Mouse (Mus musculus): ENCODE data around the gene Unc80. TPM values are rescaled to one million over a fixed set of nuclear protein-coding genes. Genes with fewer than 3 reads are reported as not detected.

Unc80 gene
- polyA plus RNA-seq (2016; fragmentation: Nextera tagmentation; extraction: Ambion mirVana), result 0.70 and 1.0 TPM in 2 replicates

DNA sequence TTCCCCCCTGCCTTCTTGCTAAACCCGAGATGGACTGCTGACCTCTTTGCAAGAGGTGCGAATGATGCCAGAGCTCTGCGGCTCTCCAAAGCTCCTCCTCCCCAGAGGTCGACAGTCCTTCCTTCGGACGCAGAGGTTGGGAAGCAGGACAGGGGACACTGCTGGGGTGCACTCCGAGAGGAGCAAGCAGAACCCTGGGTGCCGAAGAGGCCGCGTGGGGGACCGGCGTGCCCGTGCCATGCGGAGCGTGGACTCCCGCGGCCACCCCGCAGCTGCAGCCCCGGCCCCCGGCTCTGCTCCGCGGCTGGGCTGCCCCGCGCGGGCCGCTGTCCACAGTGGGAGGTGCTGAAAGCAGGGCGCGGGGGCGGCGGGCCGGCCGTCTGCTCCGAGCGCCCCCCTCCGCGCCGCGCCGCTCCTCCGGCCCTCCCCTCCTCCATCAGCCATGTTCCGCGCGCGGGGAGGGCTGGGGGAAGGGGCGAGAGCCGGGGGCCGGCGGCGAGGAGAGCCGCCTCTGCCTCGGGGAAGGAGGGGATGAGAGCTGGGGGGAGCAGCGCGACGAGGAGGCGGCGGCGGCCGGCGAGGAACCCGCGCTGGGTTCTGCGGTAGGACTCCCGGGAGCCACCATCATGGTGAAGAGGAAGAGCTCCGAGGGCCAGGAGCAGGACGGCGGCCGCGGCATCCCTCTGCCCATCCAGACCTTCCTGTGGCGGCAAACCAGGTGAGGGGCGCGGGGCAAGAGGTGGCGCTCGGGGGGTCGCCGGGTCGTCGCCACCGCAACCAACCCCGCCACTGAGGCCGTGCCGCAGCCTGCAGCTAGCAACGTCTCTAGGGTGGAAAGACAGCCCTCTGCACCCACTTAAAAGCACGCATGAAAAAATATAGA, at the start of gene Unc80:
Unc80 (plus strand) TSS at position 547 of the 883 bp plus-strand sequence.
- Histone ChIP-seq H3K36me3 (replicated peaks) (no peaks in the 10 kb centered on the region), H3K27me3 (no peaks in the 10 kb centered on the region), H3K4me2 (peak within 1 kb of the TSS; percentile 88), H3K4me1 (peaks cover 9% of the 10 kb centered on the region), H3K9ac (peak within 1 kb of the TSS; percentile 73), H3K27ac (peak within 1 kb of the TSS; percentile 31; the same call in 1 of the 2 replicates), H3K4me3 (replicated peaks) (peak within 1 kb of the TSS; percentile 72), H3K9me3 (no peaks in the 10 kb centered on the region)
- ATAC-seq (ENCODE audit: low FRiP score), result peak; percentile 96
- under 1% methylated on average over 54 of the region's 83 CpGs for whole genome bisulfite sequencing

DNA sequence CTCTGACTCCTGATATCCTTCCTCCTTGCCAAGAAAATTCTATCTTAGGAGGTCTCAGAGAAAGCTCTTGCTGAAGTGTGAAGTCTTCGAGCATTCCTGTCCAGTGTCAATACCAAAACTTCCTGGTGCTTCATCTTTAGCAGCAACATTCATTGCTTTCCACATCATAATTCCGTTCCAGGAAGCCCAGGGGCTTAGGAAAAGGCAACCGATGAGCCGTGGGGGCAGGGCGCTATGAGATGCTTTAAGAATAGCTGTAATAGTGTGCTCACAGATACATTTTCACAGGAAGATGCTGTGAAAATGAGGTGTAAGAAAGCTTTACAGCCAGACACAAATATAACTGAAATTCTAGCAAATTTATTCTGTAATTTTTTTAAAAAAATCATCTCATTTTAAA, 42.1 kb upstream of the Unc80 start:
- ATAC-seq (ENCODE audit: low FRiP score), result no peak
- H3K4me2 ChIP-seq, result no peak overlapping the region
- H3K36me3 ChIP-seq (replicated peaks), result peaks cover 59% of the 10 kb centered on the region
- 88% methylated on average over 5 of the region's 5 CpGs for WGBS
- H3K4me3 ChIP-seq (replicated peaks), result no peak overlapping the region
- no peak overlapping the region for H3K9ac ChIP-seq
- no peak overlapping the region for H3K27ac ChIP-seq
- no peaks in the 10 kb centered on the region for H3K27me3 ChIP-seq
- H3K4me1 ChIP-seq, result no peaks in the 10 kb centered on the region
- H3K9me3 ChIP-seq, result no peaks in the 10 kb centered on the region

- no peak for ATAC-seq (ENCODE audit: low FRiP score)
- Histone ChIP-seq H3K27ac (no peak overlapping the region), H3K4me1 (no peaks in the 10 kb centered on the region), H3K9ac (no peak overlapping the region), H3K27me3 (no peaks in the 10 kb centered on the region), H3K4me3 (replicated peaks) (no peak overlapping the region), H3K36me3 (replicated peaks) (peaks cover 37% of the 10 kb centered on the region), H3K4me2 (no peak overlapping the region), H3K9me3 (no peaks in the 10 kb centered on the region)
Measured at GRCm38 (mm10) chr1:66430962-66431361, 37.2 kb upstream of the Unc80 start.

DNA sequence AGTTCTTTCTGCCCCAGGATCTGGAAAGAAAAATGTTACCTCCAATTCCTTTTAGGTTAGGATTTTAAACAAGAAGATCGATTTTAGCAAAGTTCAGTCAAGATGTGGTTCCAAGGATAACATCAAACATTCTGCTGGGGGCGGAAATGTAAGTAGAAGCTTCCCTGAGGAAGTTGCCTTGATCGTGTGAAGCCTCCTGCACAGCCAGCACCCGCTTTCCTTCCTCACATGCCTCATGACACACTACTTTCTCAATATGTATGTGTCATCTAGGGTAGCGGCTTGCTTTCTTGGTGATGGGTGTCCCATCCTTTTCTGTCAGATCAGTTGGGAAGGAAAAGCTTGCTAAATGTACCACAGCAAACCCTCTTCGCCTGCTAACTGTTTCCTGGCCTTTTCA, 36.7 kb upstream of the Unc80 start:
- no peak overlapping the region for H3K4me2 ChIP-seq
- ATAC-seq (ENCODE audit: low FRiP score), result no peak
- H3K9me3 ChIP-seq, result no peaks in the 10 kb centered on the region
- H3K27ac ChIP-seq, result no peak overlapping the region
- WGBS, result 90% methylated on average over 6 of the region's 6 CpGs
- no peak overlapping the region for H3K4me3 ChIP-seq (replicated peaks)
- peaks cover 37% of the 10 kb centered on the region for H3K36me3 ChIP-seq (replicated peaks)
- H3K4me1 ChIP-seq, result no peaks in the 10 kb centered on the region
- no peak overlapping the region for H3K9ac ChIP-seq
- H3K27me3 ChIP-seq, result no peaks in the 10 kb centered on the region

GRCm38 (mm10) chr1:66438069-66438468, 30.1 kb upstream of the Unc80 start:
- Histone ChIP-seq H3K4me2 (no peak overlapping the region), H3K4me3 (replicated peaks) (no peak overlapping the region), H3K9ac (no peak overlapping the region), H3K36me3 (replicated peaks) (peaks cover 46% of the 10 kb centered on the region), H3K4me1 (no peaks in the 10 kb centered on the region), H3K9me3 (no peaks in the 10 kb centered on the region), H3K27ac (no peak overlapping the region), H3K27me3 (no peaks in the 10 kb centered on the region)
- 89% methylated on average over 2 of the region's 2 CpGs for WGBS
- ATAC-seq (ENCODE audit: low FRiP score), result no peak

GRCm38 (mm10) chr1:66442922-66443321, 25.2 kb upstream of the Unc80 start:
- no peak overlapping the region for H3K9ac ChIP-seq
- ATAC-seq (ENCODE audit: low FRiP score), result no peak
- no peaks in the 10 kb centered on the region for H3K27me3 ChIP-seq
- WGBS, result 82% methylated on average over 2 of the region's 2 CpGs
- no peaks in the 10 kb centered on the region for H3K9me3 ChIP-seq
- peaks cover 36% of the 10 kb centered on the region for H3K36me3 ChIP-seq (replicated peaks)
- H3K4me1 ChIP-seq, result no peaks in the 10 kb centered on the region
- no peak overlapping the region for H3K27ac ChIP-seq
- no peak overlapping the region for H3K4me2 ChIP-seq
- no peak overlapping the region for H3K4me3 ChIP-seq (replicated peaks)

DNA sequence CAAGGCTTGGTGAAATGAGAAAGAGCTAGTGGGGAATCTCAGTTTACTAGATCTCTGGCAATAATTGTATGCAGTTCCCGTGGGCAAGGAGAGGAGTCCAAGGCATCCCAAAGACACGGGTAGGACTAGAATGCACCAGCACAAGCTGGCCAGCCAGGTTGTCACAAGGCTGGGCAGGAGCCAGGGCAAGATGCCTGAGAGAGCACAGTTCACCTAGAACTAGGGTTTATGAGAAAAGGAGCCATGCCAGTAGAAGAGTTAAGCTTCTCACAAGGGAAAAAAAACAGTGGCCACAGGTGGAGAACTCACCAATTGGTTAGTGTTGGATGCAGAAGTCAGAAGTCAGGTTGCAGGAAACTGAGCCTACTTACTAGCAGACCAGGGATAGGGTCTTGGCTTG, 18.7 kb upstream of the Unc80 start:
- no peaks in the 10 kb centered on the region for H3K36me3 ChIP-seq (replicated peaks)
- H3K4me1 ChIP-seq, result no peaks in the 10 kb centered on the region
- no peaks in the 10 kb centered on the region for H3K9me3 ChIP-seq
- H3K9ac ChIP-seq, result no peak overlapping the region
- ATAC-seq (ENCODE audit: low FRiP score), result no peak
- no peaks in the 10 kb centered on the region for H3K27me3 ChIP-seq
- no peak overlapping the region for H3K4me3 ChIP-seq (replicated peaks)
- H3K4me2 ChIP-seq, result no peak overlapping the region
- no peak overlapping the region for H3K27ac ChIP-seq
- 72% methylated on average over 2 of the region's 2 CpGs for WGBS

GRCm38 (mm10) chr1:66456580-66456979, 11.6 kb upstream of the Unc80 start:
- no peaks in the 10 kb centered on the region for H3K36me3 ChIP-seq (replicated peaks)
- H3K27me3 ChIP-seq, result no peaks in the 10 kb centered on the region
- no peaks in the 10 kb centered on the region for H3K4me1 ChIP-seq
- H3K27ac ChIP-seq, result no peak overlapping the region
- H3K4me2 ChIP-seq, result no peak overlapping the region
- H3K9ac ChIP-seq, result no peak overlapping the region
- 0 out of 2 replicates have a peak, but pooled peaks cover 3% of the 10 kb centered on the region for H3K9me3 ChIP-seq
- H3K4me3 ChIP-seq (replicated peaks), result no peak overlapping the region
- ATAC-seq (ENCODE audit: low FRiP score), result no peak
- WGBS, result 7% methylated on average over 2 of the region's 2 CpGs

GRCm38 (mm10) chr1:66457747-66458146, 10.4 kb upstream of the Unc80 start:
- Histone ChIP-seq H3K4me3 (replicated peaks) (no peak overlapping the region), H3K27ac (no peak overlapping the region), H3K9ac (no peak overlapping the region), H3K9me3 (0 out of 2 replicates have a peak, but pooled peaks cover 3% of the 10 kb centered on the region), H3K4me1 (no peaks in the 10 kb centered on the region), H3K36me3 (replicated peaks) (no peaks in the 10 kb centered on the region), H3K4me2 (no peak overlapping the region), H3K27me3 (no peaks in the 10 kb centered on the region)
- WGBS, result 84% methylated on average over 3 of the region's 3 CpGs
- ATAC-seq (ENCODE audit: low FRiP score), result no peak

DNA sequence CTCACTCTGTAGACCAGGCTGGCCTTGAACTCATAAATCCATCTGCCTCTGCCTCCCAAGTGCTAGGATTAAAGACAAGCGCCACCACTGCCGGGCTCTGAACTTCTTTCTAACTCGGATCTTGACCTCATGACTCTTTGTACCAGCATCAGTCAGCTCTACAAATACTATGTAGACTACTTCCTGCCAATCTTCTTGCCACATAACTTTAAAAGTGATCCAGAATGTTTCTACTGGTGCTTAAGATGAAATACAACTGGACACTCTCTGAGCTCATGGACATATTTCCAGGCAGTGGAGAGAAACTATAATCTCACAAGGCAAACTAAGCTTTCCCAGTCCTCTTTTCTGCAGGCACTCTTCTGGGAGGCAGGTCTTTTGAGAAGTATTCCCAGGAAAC, 8.8 kb upstream of the Unc80 start:
- Histone ChIP-seq H3K36me3 (replicated peaks) (no peaks in the 10 kb centered on the region), H3K4me1 (no peaks in the 10 kb centered on the region), H3K4me2 (no peak overlapping the region), H3K9ac (no peak overlapping the region), H3K27me3 (no peaks in the 10 kb centered on the region), H3K4me3 (replicated peaks) (no peak overlapping the region), H3K27ac (no peak overlapping the region), H3K9me3 (0 out of 2 replicates have a peak, but pooled peaks cover 3% of the 10 kb centered on the region)
- 68% methylated on average over 3 of the region's 3 CpGs for WGBS
- ATAC-seq (ENCODE audit: low FRiP score), result no peak

GRCm38 (mm10) chr1:66460850-66461249, 7.3 kb upstream of the Unc80 start:
- WGBS, result 86% methylated on average over 4 of the region's 4 CpGs
- ATAC-seq (ENCODE audit: low FRiP score), result no peak
- H3K27ac ChIP-seq, result no peak overlapping the region

DNA sequence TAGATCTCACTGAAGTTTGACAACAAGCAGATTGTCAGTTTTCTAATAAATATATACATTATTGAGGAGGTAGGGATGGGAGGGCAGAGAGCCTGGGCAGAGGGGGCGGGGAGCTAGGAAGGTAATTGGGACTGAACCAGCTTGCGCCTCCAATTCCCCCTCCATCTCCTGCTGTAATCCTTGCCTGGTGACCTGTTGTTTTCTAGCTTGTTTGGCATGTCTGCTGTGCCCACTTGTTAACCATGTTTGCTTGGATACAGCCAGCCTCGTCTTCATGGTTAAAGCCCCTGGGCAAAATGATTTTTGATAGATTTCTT, 495 bp downstream of the Unc80 start:
- Histone ChIP-seq H3K9ac (peak overlapping the region; percentile 73), H3K36me3 (replicated peaks) (no peaks in the 10 kb centered on the region), H3K27ac (no peak overlapping the region), H3K9me3 (no peaks in the 10 kb centered on the region), H3K4me3 (replicated peaks) (peak overlapping the region; percentile 72), H3K4me2 (peak overlapping the region; percentile 88), H3K27me3 (no peaks in the 10 kb centered on the region), H3K4me1 (peaks cover 9% of the 10 kb centered on the region)
- ATAC-seq (ENCODE audit: low FRiP score), result peak; percentile 56
- WGBS, result 8% methylated on average over 3 of the region's 3 CpGs

More at GRCm38 (mm10) chr1:66460850-66461249, 7.3 kb upstream of the Unc80 start:
- no peak overlapping the region for H3K4me2 ChIP-seq
- no peaks in the 10 kb centered on the region for H3K9me3 ChIP-seq
- H3K4me3 ChIP-seq (replicated peaks), result no peak overlapping the region
- no peaks in the 10 kb centered on the region for H3K27me3 ChIP-seq
- no peak overlapping the region for H3K9ac ChIP-seq
- no peaks in the 10 kb centered on the region for H3K4me1 ChIP-seq
- H3K36me3 ChIP-seq (replicated peaks), result no peaks in the 10 kb centered on the region

DNA sequence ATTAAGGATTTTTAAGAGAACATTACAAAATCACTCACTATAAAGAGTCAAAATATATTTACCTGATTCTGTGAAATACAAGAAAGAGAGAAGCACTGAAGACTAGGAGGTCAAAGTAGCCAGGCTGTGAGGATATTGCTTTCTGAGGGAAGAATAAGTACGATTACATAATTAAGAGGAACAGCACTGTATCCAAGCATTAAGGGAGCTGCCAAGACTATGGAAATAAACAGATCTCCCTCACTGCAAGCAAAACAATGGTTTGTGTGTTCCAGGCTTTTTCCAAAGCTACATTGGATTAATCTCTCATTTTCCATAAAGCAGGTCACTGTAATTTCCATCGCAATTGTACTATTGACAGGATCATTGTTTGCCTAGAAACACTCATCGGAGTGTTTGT, 14.6 kb downstream of the Unc80 start:
- no peak for ATAC-seq (ENCODE audit: low FRiP score)

More for the DNA sequence above, 14.6 kb downstream of the Unc80 start:
- Histone ChIP-seq H3K27ac (no peak overlapping the region), H3K4me1 (no peaks in the 10 kb centered on the region), H3K4me3 (replicated peaks) (no peak overlapping the region), H3K36me3 (replicated peaks) (no peaks in the 10 kb centered on the region), H3K27me3 (no peaks in the 10 kb centered on the region), H3K9me3 (no peaks in the 10 kb centered on the region), H3K9ac (no peak overlapping the region), H3K4me2 (no peak overlapping the region)
- 80% methylated on average over 3 of the region's 3 CpGs for WGBS

Measured in forebrain, embryonic 12.5 days (tissue).